Mouse (Mus musculus) forelimb bud, embryonic 11.5 days (tissue): ENCODE data around the gene Nprl3.

Source experiments
- DNase-seq: peaks from one replicate; pipeline ENCODE4 v3.0.0-alpha.2; 2012; ENCODE audit warnings: low read depth, low spot score

Gene Nprl3

DNA sequence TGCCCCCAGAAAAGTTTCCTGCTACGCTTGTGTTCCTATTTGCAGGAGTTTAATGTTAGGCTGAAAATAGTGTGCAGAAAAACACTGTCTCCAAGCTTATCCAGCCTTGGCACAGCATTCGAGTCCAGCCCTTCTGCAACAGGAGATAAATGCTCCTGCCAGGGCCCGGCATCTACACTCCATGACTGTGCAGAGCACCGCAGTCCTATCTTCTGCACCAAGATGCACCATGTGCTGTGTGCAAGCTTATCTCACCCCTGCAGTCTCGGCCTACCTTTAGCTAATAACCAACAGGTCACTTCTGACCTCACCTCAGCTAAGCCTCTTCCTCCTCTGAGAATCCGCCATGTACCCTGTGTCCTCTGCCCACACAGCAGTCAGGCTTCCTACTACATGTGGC lies 21.9 kb downstream of the Nprl3 start:
- DNase-seq = no peak

DNA sequence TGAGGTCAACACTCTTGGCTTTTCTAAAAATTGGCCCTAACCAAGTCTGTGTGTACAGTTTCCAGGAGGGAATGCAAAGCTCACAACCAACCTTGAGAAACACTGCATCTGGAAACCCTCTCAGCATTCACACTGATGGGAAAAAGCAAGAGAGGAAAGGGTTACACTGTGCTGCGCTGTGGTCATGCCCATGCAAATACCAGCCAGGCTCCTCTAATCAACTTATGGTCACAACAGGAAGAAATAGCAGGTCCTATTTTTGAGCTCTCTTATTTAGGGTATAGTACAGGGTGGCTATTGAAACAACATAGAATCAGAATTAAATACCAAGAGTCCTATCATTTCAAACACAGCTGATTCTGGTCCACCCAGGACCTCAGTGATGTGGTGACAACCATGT lies 22.9 kb downstream of the Nprl3 start:
- no peak for DNase-seq

DNA sequence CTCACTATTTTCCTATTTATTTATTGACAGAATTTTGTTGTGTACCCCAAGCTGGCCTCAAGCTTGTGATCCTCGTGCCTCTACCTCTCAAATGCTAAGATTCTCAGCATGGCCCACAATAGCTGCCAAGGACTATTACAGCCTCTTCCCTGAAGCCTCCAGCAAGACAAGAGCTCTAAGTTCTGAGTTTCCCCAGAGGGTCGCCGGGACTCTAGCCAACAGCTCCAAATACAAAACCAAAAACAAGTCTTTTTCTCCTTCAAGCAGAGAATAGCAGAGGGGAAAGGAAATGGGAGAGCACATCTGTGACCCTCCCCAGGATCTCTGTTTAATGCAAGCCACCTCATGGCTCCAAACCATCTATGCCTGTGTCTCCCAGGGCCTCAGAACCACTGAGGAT lies 23.4 kb downstream of the Nprl3 start:
- no peak for DNase-seq

DNA sequence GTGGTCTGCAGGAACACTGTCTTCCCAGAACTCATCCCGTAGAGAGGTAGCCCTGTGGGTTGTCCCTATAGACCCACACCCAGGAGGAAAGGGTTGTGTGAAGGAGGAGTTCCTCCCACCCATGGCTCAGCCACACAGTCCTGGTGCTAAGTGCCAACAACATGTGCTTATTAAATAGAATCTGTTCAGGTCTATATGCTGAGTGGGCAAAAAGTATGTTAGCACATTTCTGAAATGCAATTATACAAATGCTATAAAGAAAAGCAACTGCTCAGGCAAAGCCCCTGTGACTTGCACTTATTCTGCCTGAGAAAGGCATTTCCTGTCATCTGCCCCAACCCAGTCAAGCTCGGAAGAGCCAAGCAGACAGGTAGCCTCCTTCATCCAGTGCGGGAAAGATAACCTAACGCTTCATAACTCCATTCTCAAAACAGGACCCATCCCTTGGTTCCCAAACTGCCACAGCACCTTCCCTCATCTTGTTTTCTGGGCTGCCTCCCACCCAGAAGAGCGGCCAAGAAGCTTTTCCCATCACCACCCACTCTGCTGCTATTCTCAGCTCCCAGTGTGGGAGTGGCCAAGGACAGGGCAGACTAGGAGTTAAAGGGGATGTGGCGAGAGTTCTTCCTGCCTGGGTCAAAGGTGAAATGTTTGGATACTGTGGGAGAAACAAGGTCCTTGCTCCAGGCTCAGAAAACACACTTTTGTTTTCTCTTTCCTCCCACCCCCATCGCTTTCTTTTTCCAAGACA lies 24.1 kb downstream of the Nprl3 start:
- DNase-seq = no peak

DNA sequence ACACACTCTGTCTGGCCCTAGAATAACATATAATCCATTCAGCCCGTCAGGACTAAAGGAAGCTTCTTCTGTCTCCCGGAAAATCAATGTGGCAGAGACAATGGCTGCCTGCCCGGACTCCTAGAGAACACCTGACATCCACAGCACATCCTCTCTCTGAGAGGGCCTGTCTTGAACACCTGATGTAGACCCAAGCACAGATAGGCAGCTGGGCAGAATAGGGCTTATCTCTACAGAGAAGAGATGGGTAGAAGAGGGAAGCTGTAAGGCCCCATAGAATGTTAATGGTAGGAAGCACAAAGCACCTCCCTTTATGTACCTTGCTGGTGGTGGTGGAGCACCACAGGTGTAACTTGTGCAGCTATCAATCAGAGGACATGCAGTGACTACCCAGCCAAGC lies 25.3 kb downstream of the Nprl3 start:
- no peak for DNase-seq

DNA sequence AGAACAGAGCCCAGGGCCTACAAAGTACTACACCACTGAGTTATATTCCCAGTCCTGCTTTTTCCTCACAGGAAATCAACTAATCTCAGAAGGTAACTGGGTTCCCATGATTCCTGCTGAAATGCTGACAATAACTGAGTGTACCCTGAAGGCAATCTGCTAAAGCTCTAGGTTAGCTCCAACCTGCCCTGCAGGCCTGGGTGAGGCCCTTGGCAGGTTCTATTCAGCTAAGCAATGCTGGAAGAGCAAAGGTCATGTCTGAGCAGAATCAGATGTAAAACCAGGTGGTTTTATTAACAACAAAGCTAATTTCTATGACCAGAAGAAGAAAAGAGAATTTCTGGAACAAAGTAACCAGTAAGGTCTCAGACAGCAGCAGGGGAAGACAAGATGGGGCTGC lies 26.1 kb downstream of the Nprl3 start:
- no peak for DNase-seq

DNA sequence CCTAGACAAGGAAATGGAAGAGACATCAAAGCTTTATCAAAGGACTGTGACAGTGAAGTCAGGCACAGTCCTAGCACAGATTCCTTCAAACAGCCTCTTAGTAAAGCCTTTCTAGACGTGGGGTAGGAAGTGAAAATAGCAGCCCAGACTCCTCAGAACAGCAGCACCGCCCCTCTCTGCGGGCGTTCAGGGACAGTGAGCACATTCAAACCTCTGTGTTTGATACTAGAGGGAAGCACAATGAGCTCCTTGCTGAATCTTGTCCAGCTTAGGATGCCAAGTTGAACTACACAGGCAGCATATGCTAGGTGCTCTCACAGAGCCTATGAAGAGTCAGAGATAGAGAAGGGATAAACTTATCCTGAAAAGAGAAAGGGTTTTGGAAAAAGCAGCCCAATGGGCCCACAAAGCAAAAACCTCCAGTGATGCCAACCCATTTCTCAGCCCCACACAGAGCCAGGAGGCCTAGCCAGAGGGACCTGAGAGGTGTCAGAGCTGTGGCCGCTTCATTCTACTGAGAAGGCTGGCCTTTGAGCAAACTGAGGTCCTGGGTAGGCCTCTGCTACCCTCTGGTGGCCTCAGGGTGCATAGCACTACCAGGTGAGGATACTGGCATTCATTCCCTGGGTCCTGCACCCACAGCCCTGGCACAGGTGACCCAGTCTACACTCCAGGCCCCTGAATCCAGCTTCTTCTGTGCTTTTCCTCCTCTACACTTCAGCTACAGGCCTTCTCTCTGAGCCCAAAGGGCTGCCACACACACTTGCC lies 29.2 kb downstream of the Nprl3 start:
- DNase-seq = no peak

- DNase-seq = no peak
These were observed 30.1 kb downstream of the Nprl3 start for GRCm38 (mm10) chr11:32237411-32237795.

GRCm38 (mm10) chr11:32236712-32237410 lies 30.6 kb downstream of the Nprl3 start:
- DNase-seq = no peak

- no peak for DNase-seq
These were observed 31.4 kb downstream of the Nprl3 start for GRCm38 (mm10) chr11:32236132-32236531.

DNA sequence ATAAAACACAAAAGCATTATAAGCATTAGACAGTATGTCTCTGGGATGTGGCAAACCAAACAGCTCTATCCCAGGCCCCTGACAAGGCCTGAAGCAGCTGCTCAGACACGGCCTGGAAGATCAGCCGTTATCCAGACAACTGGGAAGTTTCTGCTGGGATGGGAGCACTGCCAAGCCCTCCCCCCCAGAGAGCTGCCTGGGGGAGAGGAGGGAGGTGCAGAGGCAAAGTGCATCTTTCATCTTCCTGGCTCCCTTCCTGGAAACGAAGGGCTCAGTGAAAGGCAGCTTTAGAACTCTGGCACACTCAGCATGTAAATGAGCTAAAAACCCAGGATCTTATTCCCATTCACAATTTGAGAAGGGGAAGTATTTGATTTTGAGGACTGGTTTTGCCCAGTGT lies 31.9 kb downstream of the Nprl3 start:
- DNase-seq = no peak

GRCm38 (mm10) chr11:32234816-32235485 lies 32.6 kb downstream of the Nprl3 start:
- DNase-seq = no peak

GRCm38 (mm10) chr11:32233895-32234294 lies 33.6 kb downstream of the Nprl3 start:
- DNase-seq = no peak

DNA sequence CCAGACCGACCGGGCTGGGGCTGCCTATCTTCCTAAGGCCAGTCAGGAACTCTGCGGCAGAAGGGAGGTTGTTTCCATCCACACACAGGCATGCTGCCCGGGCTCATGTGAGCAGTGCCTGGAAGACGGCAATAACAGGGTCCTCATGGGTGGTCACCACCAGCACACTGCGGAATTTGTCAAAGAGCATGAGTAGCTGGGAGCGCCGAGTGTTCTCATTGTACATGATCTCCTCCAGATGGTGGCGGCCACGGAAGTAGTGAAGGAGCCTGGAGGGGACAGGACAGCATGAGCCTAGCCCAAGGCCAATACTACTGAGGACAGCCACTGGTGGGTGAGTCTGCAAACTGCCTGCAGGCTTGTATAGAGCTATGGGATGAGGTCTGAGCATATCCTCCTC lies 34.7 kb downstream of the Nprl3 start:
- DNase-seq = no peak

GRCm38 (mm10) chr11:32231125-32231524 lies 36.4 kb downstream of the Nprl3 start:
- DNase-seq = no peak

GRCm38 (mm10) chr11:32230220-32230619 lies 37.3 kb downstream of the Nprl3 start:
- no peak for DNase-seq

GRCm38 (mm10) chr11:32228292-32228845 lies 39.1 kb downstream of the Nprl3 start:
- DNase-seq = no peak

GRCm38 (mm10) chr11:32227555-32227954 lies 40.0 kb downstream of the Nprl3 start:
- DNase-seq = no peak

GRCm38 (mm10) chr11:32227041-32227440 lies 40.5 kb downstream of the Nprl3 start:
- no peak for DNase-seq

DNA sequence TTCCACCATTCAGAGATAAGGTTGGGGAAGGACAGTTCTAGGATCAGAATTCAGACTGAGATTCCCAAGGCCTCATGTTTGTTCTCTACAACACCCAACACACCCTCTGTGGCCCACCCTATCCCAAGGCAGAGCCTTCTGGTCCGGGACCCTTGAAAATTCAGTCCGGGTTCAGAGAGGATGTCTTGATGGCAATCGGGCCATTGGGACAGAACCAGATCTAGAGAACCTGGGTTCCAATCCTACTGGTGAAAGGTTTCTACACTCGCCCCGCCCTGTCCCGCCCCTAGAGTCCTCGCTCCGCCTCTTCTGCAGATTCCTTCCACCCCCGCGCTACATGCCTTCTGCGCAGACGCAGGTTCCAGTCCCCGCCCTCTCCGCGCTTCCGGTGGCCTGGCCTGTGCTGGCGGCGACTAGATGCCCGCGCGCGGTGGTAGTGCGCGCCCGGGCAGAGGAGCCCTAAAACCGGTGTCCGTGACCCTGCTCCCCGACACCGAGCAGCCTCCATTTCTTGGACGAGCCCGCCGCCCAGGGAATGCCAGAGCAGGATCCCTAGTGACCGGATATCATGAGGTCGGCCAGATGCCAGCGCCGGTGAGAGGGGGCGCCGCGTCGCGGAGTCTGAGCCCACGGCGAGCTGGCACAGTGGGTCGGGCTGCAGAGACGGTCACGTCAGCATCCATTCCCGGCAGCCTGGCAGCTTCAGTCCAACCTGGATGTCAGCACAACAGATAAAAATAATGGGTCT lies 41.2 kb downstream of the Nprl3 start, which contains the start of gene Mpg:
TSS of gene Mpg (plus strand) at position 382 of the 748 bp plus-strand sequence.
- DNase-seq = peak; percentile 82
